Mouse (Mus musculus) heart, postnatal 0 days (tissue): ENCODE measurements around the gene Tpcn2. TPM values are rescaled to one million over a fixed set of nuclear protein-coding genes. Genes with fewer than 3 reads are reported as not detected.

Experiments used
- ATAC-seq: fragments of 200-750 bp; cut with Nextera tagmentation; 2 replicates; pipeline ENCODE4 v1.8.0; 2017; ENCODE audit warnings: low read depth, moderate number of reproducible peaks, moderate library complexity; ENCODE audit not compliant: insufficient read depth
- DNase-seq: peaks from one replicate; pipeline ENCODE4 v3.0.0-alpha.2; 2016; ENCODE audit warnings: low spot score
- H3K27ac ChIP-seq: fragments of 300-500 bp; sonication (generic); 2 replicates; pipeline ENCODE4 v1.5.1; 2014; ENCODE audit warnings: low read depth, mild to moderate bottlenecking
- H3K27me3 ChIP-seq: fragments of 300-500 bp; sonication (generic); 2 replicates; pipeline ENCODE4 v1.6.1; 2014; ENCODE audit warnings: low read length, mixed read lengths; ENCODE audit not compliant: control insufficient read depth, insufficient read depth
- H3K36me3 ChIP-seq: fragments of 300-500 bp; sonication (generic); replicated peaks from 2 replicates; pipeline ENCODE4 v1.6.1; 2014; ENCODE audit warnings: low read length, mixed read lengths; ENCODE audit not compliant: control insufficient read depth, insufficient read depth
- H3K4me1 ChIP-seq: fragments of 300-500 bp; sonication (generic); 2 replicates; pipeline ENCODE4 v1.6.1; 2014; ENCODE audit warnings: antibody characterized with exemption; ENCODE audit not compliant: control insufficient read depth, insufficient read depth
- H3K4me2 ChIP-seq: fragments of 300-500 bp; sonication (generic); 2 replicates; pipeline ENCODE4 v1.6.1; 2014; ENCODE audit warnings: low read depth, mild to moderate bottlenecking, low read length, moderate library complexity
- H3K4me3 ChIP-seq: fragments of 300-500 bp; sonication (generic); 2 replicates; pipeline ENCODE4 v1.5.1; 2014; ENCODE audit warnings: low read depth, low read length
- H3K9ac ChIP-seq: fragments of 300-500 bp; sonication (generic); replicated peaks from 2 replicates; pipeline ENCODE4 v1.6.1; 2014; ENCODE audit warnings: low read depth, low read length, mixed read lengths
- H3K9me3 ChIP-seq: fragments of 300-500 bp; sonication (generic); replicated peaks from 2 replicates; pipeline ENCODE4 v1.6.1; 2016; ENCODE audit warnings: low read length; ENCODE audit not compliant: control insufficient read depth
- CTCF ChIP-seq: IDR thresholded peaks from 2 replicates; pipeline ENCODE4 v1.5.1; 2016; ENCODE audit warnings: antibody characterized with exemption, control low read depth, low read depth
- EP300 ChIP-seq: IDR thresholded peaks from 2 replicates; pipeline ENCODE4 v1.6.1; 2016; ENCODE audit warnings: antibody characterized with exemption, low read depth
- WGBS: fragments of 180-500 bp; shearing (Covaris S2); extraction: QIAGEN DNeasy Blood & Tissue Kit; methylation state at CpG from one replicate; pipeline ENCODE4 v1.1.7; 2014; 5-methylcytosine and 5-hydroxymethylcytosine counted together
- polyA plus RNA-seq: library from polyadenylated mRNA; unstranded; fragments of >200 nt; fragmentation: Nextera tagmentation; extraction: Ambion mirVana; gene quantifications from 2 replicates; pipeline ENCODE4 v1.2.1, GENCODE M21; 2015
- total RNA-seq: library from RNA; depleted of rRNA; stranded (reverse); fragments of >200 nt; gene quantifications from 2 replicates; pipeline ENCODE4 v1.2.3, GENCODE M21; 2014; ENCODE audit warnings: low replicate concordance

Tpcn2 gene
- total and polyA plus RNA-seq, 2 experiments from 2014 or later: 2.7 to 6.1 TPM

DNA sequence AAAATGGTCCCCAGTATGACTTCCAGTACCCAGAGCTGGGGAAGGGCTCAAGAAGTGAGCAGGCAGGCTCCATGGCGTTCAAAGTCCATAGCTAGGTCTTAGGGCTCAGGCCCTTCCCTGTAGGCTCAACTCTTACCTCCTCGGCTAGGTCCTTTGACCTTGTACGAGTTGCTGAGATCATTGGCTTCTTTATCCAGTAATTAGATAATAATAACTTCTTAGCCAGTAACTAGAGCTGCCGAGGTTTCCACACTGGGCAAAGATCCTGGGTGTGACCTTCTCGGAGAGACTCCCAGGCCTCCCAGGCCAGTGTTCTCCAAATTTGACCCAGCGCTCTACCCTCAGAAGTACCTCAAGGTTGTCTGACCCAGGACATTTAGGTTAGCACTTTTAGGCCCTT is 57.2 kb downstream of the Tpcn2 start:
- Histone ChIP-seq H3K9me3 (no peaks in the 10 kb centered on the region), H3K36me3 (no peaks in the 10 kb centered on the region), H3K27ac (no peak overlapping the region), H3K9ac (no peak overlapping the region), H3K27me3 (no peaks in the 10 kb centered on the region), H3K4me1 (peaks cover 9% of the 10 kb centered on the region), H3K4me2 (no peak overlapping the region), H3K4me3 (no peak overlapping the region)
- no peak for DNase-seq
- no peak for ATAC-seq
- TF ChIP-seq EP300 (no peak), CTCF (no peak)
- WGBS: 88% methylated on average over 6 of the region's 6 CpGs

DNA sequence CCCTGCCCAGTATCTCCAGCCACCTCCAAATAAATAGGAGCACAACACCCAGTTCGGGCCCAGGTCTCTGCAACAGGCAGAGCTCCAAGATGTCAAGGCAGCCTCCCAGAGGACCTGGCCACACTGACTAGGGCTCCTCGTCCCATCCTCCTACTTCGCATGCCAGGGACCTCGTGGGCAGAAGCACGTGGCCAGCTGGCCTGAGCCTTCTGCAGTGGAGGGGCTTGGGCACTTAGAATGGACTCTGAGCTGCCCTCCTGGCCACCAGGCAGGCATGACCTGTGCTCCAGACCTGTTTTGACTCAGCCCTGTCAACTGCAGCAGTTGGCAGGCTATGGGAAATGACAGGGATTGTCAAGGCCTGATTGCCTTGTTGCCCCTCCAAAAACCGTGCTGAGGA is 58.2 kb downstream of the Tpcn2 start:
- Histone ChIP-seq H3K9ac (no peak overlapping the region), H3K4me3 (no peak overlapping the region), H3K36me3 (no peaks in the 10 kb centered on the region), H3K27me3 (no peaks in the 10 kb centered on the region), H3K9me3 (no peaks in the 10 kb centered on the region), H3K4me2 (no peak overlapping the region), H3K4me1 (peaks cover 9% of the 10 kb centered on the region), H3K27ac (no peak overlapping the region)
- 68% methylated on average over 6 of the region's 6 CpGs for WGBS
- TF ChIP-seq CTCF (no peak), EP300 (no peak)
- no peak for ATAC-seq
- no peak for DNase-seq

- peaks cover 9% of the 10 kb centered on the region for H3K4me1 ChIP-seq
- H3K4me3 ChIP-seq: no peak overlapping the region
- WGBS: 5% methylated on average over 2 of the region's 2 CpGs
- TF ChIP-seq CTCF: peak; percentile 37
- 0 out of 2 replicates have a peak, but pooled peaks have one; percentile 16 for TF ChIP-seq EP300
- no peaks in the 10 kb centered on the region for H3K9me3 ChIP-seq
- peak; percentile 94 for ATAC-seq
- no peak overlapping the region for H3K4me2 ChIP-seq
- no peaks in the 10 kb centered on the region for H3K36me3 ChIP-seq
- no peak overlapping the region for H3K9ac ChIP-seq
- H3K27me3 ChIP-seq: no peaks in the 10 kb centered on the region
- DNase-seq: peak; percentile 83
- H3K27ac ChIP-seq: peak overlapping the region; percentile 67
Measured at GRCm38 (mm10) chr7:145221841-145222689, 61.7 kb downstream of the Tpcn2 start.

DNA sequence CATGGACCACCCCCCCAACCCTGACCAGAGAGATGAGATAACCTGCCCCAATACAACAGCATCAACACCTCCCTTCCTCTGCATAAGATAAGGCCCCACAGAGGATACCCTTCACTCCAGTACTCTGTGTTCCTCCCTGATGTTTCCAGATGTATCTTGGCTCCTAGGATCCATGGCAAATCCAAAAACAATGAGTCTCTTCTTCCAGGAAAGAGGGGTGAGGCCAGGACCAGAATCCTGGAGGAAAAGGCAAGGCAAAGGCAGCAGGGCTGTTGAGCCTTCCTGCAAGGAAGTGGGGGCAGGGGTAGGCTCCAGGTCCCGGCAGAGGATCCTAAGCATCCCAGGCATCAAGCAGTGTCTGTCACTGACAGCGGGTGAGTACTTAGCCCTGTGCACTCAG is 62.5 kb downstream of the Tpcn2 start:
- no peak overlapping the region for H3K4me3 ChIP-seq
- TF ChIP-seq EP300 (0 out of 2 replicates have a peak, but pooled peaks have one; percentile 52), CTCF (no peak)
- WGBS: 34% methylated on average over 2 of the region's 2 CpGs
- no peaks in the 10 kb centered on the region for H3K27me3 ChIP-seq
- no peaks in the 10 kb centered on the region for H3K9me3 ChIP-seq
- DNase-seq (no peak), ATAC-seq (no peak)
- no peak overlapping the region for H3K4me2 ChIP-seq
- H3K36me3 ChIP-seq: no peaks in the 10 kb centered on the region
- no peak overlapping the region for H3K9ac ChIP-seq
- peaks cover 11% of the 10 kb centered on the region for H3K4me1 ChIP-seq
- peak overlapping the region; percentile 67 for H3K27ac ChIP-seq

- 77% methylated on average over 9 of the region's 9 CpGs for WGBS
- no peak overlapping the region for H3K4me2 ChIP-seq
- no peak overlapping the region for H3K27ac ChIP-seq
- no peak overlapping the region for H3K9ac ChIP-seq
- no peaks in the 10 kb centered on the region for H3K27me3 ChIP-seq
- H3K9me3 ChIP-seq: no peaks in the 10 kb centered on the region
- H3K36me3 ChIP-seq: no peaks in the 10 kb centered on the region
- no peak overlapping the region for H3K4me3 ChIP-seq
- TF ChIP-seq EP300 (no peak), CTCF (no peak)
- peaks cover 17% of the 10 kb centered on the region for H3K4me1 ChIP-seq
- ATAC-seq: no peak
- no peak for DNase-seq
Measured at GRCm38 (mm10) chr7:145219420-145219831, 64.4 kb downstream of the Tpcn2 start.

GRCm38 (mm10) chr7:145216591-145216990 is 67.2 kb downstream of the Tpcn2 start:
- Histone ChIP-seq H3K36me3 (no peaks in the 10 kb centered on the region), H3K9ac (no peak overlapping the region), H3K9me3 (no peaks in the 10 kb centered on the region), H3K4me3 (no peak overlapping the region), H3K4me1 (0 out of 2 replicates have a peak, but pooled peaks cover 8% of the 10 kb centered on the region), H3K4me2 (no peak overlapping the region), H3K27me3 (no peaks in the 10 kb centered on the region), H3K27ac (no peak overlapping the region)
- ATAC-seq (peak; percentile 42), DNase-seq (peak; percentile 54)
- WGBS: 50% methylated on average over 1 of the region's 1 CpGs
- TF ChIP-seq CTCF: peak; percentile 64
- no peak for TF ChIP-seq EP300
